Mouse (Mus musculus) CH12.LX (cell line): ENCODE measurements around the gene Pcdh9. TPM values are rescaled to one million over a fixed set of nuclear protein-coding genes. Genes with fewer than 3 reads are reported as not detected.

Source experiments
- DNase-seq: peaks from one replicate; pipeline ENCODE4 v3.0.0-alpha.2; 2013; ENCODE audit errors: extremely low read depth
- H3K27ac ChIP-seq: 2 replicates; pipeline ENCODE4 v1.5.1; 2012; ENCODE audit warnings: low read depth, mild to moderate bottlenecking, control low read depth, moderate library complexity; ENCODE audit not compliant: insufficient read depth
- H3K27me3 ChIP-seq: replicated peaks from 2 replicates; pipeline ENCODE3; 2012; ENCODE audit warnings: inconsistent platforms
- H3K36me3 ChIP-seq, 2 experiments: replicated peaks in 1 of 2; 2 replicates each; pipeline versions ENCODE3 to v1.6.1; 2012; ENCODE audit warnings: inconsistent platforms in 1 of 2, low read length in 1 of 2, mild to moderate bottlenecking in 1 of 2, mixed read lengths in 1 of 2, moderate library complexity in 1 of 2; ENCODE audit not compliant: control insufficient read depth in 1 of 2, insufficient read depth in 1 of 2
- H3K4me1 ChIP-seq, 2 experiments: 2 replicates each; pipeline ENCODE4 v1.6.1; 2012; ENCODE audit warnings: inconsistent platforms in 1 of 2, moderate library complexity in 1 of 2; ENCODE audit not compliant: insufficient read depth in 2 of 2, control insufficient read depth in 1 of 2
- H3K4me2 ChIP-seq: 2 replicates; pipeline ENCODE4 v1.6.1; 2012; ENCODE audit warnings: low read depth, mild to moderate bottlenecking, control low read depth; ENCODE audit not compliant: poor library complexity, insufficient read depth, severe bottlenecking
- H3K4me3 ChIP-seq, 3 experiments: fragments of 150-350 bp in 1 of 3; sonication (generic) in 1 of 3; replicated peaks in 1 of 3; 2 replicates each; pipeline versions ENCODE3 to v1.5.1; 2011 to 2012; ENCODE audit warnings: low read depth in 2 of 3, low read length in 2 of 3, mild to moderate bottlenecking in 2 of 3, moderate library complexity in 2 of 3, control low read depth in 1 of 3, improper control_type of control experiment in 1 of 3, inconsistent platforms in 1 of 3, mixed read lengths in 1 of 3; ENCODE audit not compliant: poor library complexity in 1 of 3
- H3K79me2 ChIP-seq: replicated peaks from 2 replicates; pipeline ENCODE4 v1.6.1; 2012; ENCODE audit warnings: mild to moderate bottlenecking, moderate library complexity; ENCODE audit not compliant: control insufficient read depth, poor library complexity, insufficient read depth, severe bottlenecking; ENCODE audit errors: extremely low read depth
- H3K9ac ChIP-seq: 2 replicates; pipeline ENCODE4 v1.6.1; 2012; ENCODE audit warnings: low read depth, mild to moderate bottlenecking, control low read depth, moderate library complexity; ENCODE audit not compliant: insufficient read depth
- H3K9me3 ChIP-seq: replicated peaks from 2 replicates; pipeline ENCODE3; 2012; ENCODE audit warnings: low read length, inconsistent platforms, mixed read lengths
- BHLHE40 ChIP-seq: IDR thresholded peaks from 2 replicates; pipeline ENCODE4 v1.6.1; 2011; ENCODE audit warnings: mild to moderate bottlenecking, low read depth, low read length, improper control_type of control experiment
- CHD1 ChIP-seq: IDR thresholded peaks from 2 replicates; pipeline ENCODE4 v1.6.1; 2012; ENCODE audit warnings: low read depth, low read length, improper control_type of control experiment, inconsistent platforms
- CTCF ChIP-seq, 2 experiments: IDR thresholded peaks in 1 of 2; conservative IDR thresholded peaks in 1 of 2; 2 replicates each; pipeline ENCODE4 v1.5.1; 2011 to 2012; ENCODE audit warnings: low read depth in 2 of 2, low read length in 2 of 2, improper control_type of control experiment in 1 of 2, inconsistent platforms in 1 of 2, mild to moderate bottlenecking in 1 of 2, moderate library complexity in 1 of 2
- E2F4 ChIP-seq: IDR thresholded peaks from 2 replicates; pipeline ENCODE4 v1.6.1; 2011; ENCODE audit warnings: low read depth, low read length, improper control_type of control experiment; ENCODE audit not compliant: insufficient replicate concordance
- ETS1 ChIP-seq: conservative IDR thresholded peaks from 2 replicates; pipeline ENCODE4 v1.6.1; 2012; ENCODE audit warnings: low read depth, mild to moderate bottlenecking, inconsistent platforms, low read length, improper control_type of control experiment, moderate library complexity
- HCFC1 ChIP-seq: IDR thresholded peaks from 2 replicates; pipeline ENCODE4 v1.6.1; 2012; ENCODE audit warnings: low read depth, mild to moderate bottlenecking, inconsistent platforms, low read length, improper control_type of control experiment
- JUND ChIP-seq: conservative IDR thresholded peaks from 2 replicates; pipeline ENCODE4 v1.6.1; 2011; ENCODE audit warnings: low read depth, low read length, improper control_type of control experiment
- MAFK ChIP-seq: IDR thresholded peaks from 2 replicates; pipeline ENCODE4 v1.6.1; 2011; ENCODE audit warnings: low read length, improper control_type of control experiment; ENCODE audit not compliant: insufficient replicate concordance
- MAX ChIP-seq: IDR thresholded peaks from 2 replicates; pipeline ENCODE4 v1.6.1; 2011; ENCODE audit warnings: low read length, improper control_type of control experiment
- MAZ ChIP-seq: IDR thresholded peaks from 2 replicates; pipeline ENCODE4 v1.6.1; 2012; ENCODE audit warnings: low read depth, mild to moderate bottlenecking, inconsistent platforms, low read length, improper control_type of control experiment, moderate library complexity
- MEF2A ChIP-seq: IDR thresholded peaks from 2 replicates; pipeline ENCODE4 v1.6.1; 2014; ENCODE audit warnings: low read depth, mild to moderate bottlenecking, inconsistent platforms, low read length, improper control_type of control experiment, borderline replicate concordance
- MYC ChIP-seq: IDR thresholded peaks from 2 replicates; pipeline ENCODE4 v1.6.1; 2011; ENCODE audit warnings: low read depth, mild to moderate bottlenecking, improper control_type of control experiment, low read length
- NRF1 ChIP-seq: IDR thresholded peaks from 2 replicates; pipeline ENCODE4 v1.6.1; 2014; ENCODE audit warnings: low read depth, mild to moderate bottlenecking, inconsistent platforms, low read length, improper control_type of control experiment, moderate library complexity
- PAX5 ChIP-seq: IDR thresholded peaks from 2 replicates; pipeline ENCODE4 v1.6.1; 2012; ENCODE audit warnings: low read length, inconsistent platforms, mixed read lengths
- POLR2AphosphoS2 ChIP-seq: IDR thresholded peaks from 2 replicates; pipeline ENCODE4 v1.6.1; 2011; ENCODE audit warnings: low read depth, low read length, improper control_type of control experiment
- USF1 ChIP-seq: IDR thresholded peaks from 2 replicates; pipeline ENCODE4 v1.6.1; 2014; ENCODE audit warnings: low read depth, mild to moderate bottlenecking, inconsistent platforms, low read length, improper control_type of control experiment
- USF2 ChIP-seq: conservative IDR thresholded peaks from 2 replicates; pipeline ENCODE4 v1.6.1; 2011; ENCODE audit warnings: low read depth, low read length, improper control_type of control experiment
- ZKSCAN1 ChIP-seq: IDR thresholded peaks from 2 replicates; pipeline ENCODE4 v1.6.1; 2012; ENCODE audit warnings: low read depth, inconsistent platforms, low read length, improper control_type of control experiment, borderline replicate concordance
- ZNF384 ChIP-seq: IDR thresholded peaks from 2 replicates; pipeline ENCODE4 v1.6.1; 2012; ENCODE audit warnings: low read depth, low read length, improper control_type of control experiment, inconsistent platforms
- dilution Hi-C: fragments of 300-500 bp; cut with MboI; formaldehyde crosslinking; loops from 2 replicates; pipeline ENCODE4 v1.14.3; 2020; ENCODE audit warnings: low sequenced_read_pairs; ENCODE audit not compliant: extremely low pct_unique_long_range_greater_than_20kb, extremely low pct_ligation_motif_present
- in situ Hi-C: fragments of 300-500 bp; cut with MboI; formaldehyde crosslinking; loops from 3 replicates; pipeline ENCODE4 v1.14.3; 2019; ENCODE audit warnings: low sequenced_read_pairs, low pct_ligation_motif_present, low pct_unique_long_range_greater_than_20kb, mixed read lengths
- polyA plus RNA-seq: library from polyadenylated mRNA; unstranded; fragments of >175 nt; gene quantifications from 2 replicates; pipeline ENCODE4 v1.2.1, GENCODE M21; 2012; ENCODE audit warnings: low read depth; ENCODE audit not compliant: insufficient read length
- total RNA-seq, 2 experiments: library from RNA; depleted of rRNA; stranded (reverse); fragments of 300-350 nt in 1 of 2; fragments of >200 nt in 1 of 2; gene quantifications; 2 replicates each; pipeline ENCODE4 v1.2.3; 2012 to 2014

The Pcdh9 gene
- total and polyA plus RNA-seq, 3 experiments = not detected

DNA sequence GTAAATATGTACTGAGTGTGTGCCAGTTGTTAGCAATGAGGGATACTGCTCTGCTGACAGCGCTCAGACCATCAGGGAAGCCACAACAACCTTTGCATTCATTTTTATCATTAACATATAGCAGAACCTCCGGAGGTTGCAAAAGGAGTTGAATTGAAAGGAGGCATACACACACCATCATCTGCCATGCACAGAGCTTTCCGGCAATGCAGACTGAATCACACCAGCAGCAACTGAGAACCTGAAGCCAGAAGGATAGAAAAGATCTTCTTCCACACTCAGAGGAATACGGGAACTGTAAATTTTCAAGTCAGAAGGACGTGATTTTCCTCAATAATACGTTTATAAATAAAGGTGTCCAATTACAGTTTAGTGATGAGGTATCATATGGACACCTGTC lies 747.1 kb downstream of the Pcdh9 start:
- Histone ChIP-seq H3K9me3 (peaks cover 23% of the 10 kb centered on the region), H3K36me3 (no peaks in the 10 kb centered on the region), H3K4me2 (no peak overlapping the region), H3K9ac (no peak overlapping the region), H3K27me3 (no peaks in the 10 kb centered on the region), H3K27ac (no peak overlapping the region), H3K4me1 (no peaks in the 10 kb centered on the region), H3K79me2 (no peaks in the 10 kb centered on the region), H3K4me3 (no peak overlapping the region)
- no peak for DNase-seq
- in situ Hi-C loops = no loop called here
- TF ChIP-seq ETS1 = no peak
- no peak for TF ChIP-seq ZNF384
- TF ChIP-seq MAZ = no peak
- no peak for TF ChIP-seq MAX
- TF ChIP-seq CTCF (conservative IDR thresholded peaks at IDR 0.05 in 1 of 2, IDR thresholded peaks at IDR 0.05 in 1 of 2; ENCODE audit: low read depth in 2 of 2, low read length in 2 of 2) = no peak
- TF ChIP-seq BHLHE40 = no peak
- no peak for TF ChIP-seq USF1
- no peak for TF ChIP-seq MEF2A
- TF ChIP-seq NRF1 = no peak
- no peak for TF ChIP-seq POLR2AphosphoS2
- no peak for TF ChIP-seq CHD1
- TF ChIP-seq ZKSCAN1 = no peak
- no peak for TF ChIP-seq USF2
- no peak for TF ChIP-seq MAFK
- dilution Hi-C loops = no loop called here

DNA sequence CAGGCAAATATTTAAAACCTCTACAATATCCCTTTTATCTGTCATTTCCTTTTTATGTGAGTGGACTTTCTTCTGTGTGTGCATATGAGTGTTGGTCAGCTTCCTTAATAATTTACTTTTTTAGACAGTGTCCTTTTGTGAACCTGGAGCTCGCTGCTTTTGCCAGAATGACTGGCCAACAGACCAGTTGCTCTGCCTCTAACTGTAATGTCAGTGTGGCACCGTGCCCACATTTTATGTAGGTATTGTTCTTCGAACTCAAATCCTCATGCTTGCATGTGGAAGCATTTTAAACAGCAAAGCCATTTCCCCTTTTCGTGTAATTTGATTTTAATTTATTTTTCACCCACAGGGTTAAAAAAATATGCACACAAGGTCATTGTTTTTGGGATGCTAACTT lies 748.4 kb downstream of the Pcdh9 start:
- TF ChIP-seq E2F4 (no peak), MAX (no peak), PAX5 (no peak), USF2 (no peak), POLR2AphosphoS2 (no peak), MYC (no peak), HCFC1 (no peak), JUND (no peak), NRF1 (no peak)
- in situ Hi-C loops (no loop called here), dilution Hi-C loops (no loop called here)
- Histone ChIP-seq H3K9ac (no peak overlapping the region), H3K4me1 (no peaks in the 10 kb centered on the region), H3K4me2 (no peak overlapping the region), H3K27ac (no peak overlapping the region), H3K9me3 (peaks cover 25% of the 10 kb centered on the region), H3K27me3 (no peaks in the 10 kb centered on the region), H3K36me3 (no peaks in the 10 kb centered on the region), H3K4me3 (no peak overlapping the region), H3K79me2 (no peaks in the 10 kb centered on the region)
- no peak for DNase-seq
